Comparison of ENCODE assay signal across 29 mouse cellular contexts in the genomic region with DNA sequence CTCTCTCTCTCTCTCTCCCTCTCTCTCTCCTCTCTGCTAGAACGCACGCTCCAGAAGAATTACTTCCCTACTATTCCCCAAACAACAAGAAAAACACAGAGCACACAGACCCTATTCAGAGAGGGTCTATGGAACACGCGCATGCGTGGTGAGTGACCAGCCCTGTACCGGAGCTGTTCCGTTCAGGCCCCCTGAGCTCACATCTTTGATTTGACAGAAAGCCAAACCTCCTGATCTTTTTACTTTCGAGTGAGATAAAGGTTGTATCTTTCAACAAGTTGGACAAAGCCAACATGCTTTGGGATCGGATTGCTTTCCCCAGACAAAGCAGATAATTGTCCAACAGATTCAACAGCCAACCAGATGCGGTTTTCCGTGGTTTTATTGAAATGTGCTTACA.
DNase-seq lines count a peak whose midpoint lies in the region; ATAC-seq and TF ChIP-seq lines count a peak whose summit lies in the region.
"Had no signal": no experiment of that assay in that cellular context is flagged by ENCODE, and none has a peak within 500 bp of the region (broad histone marks: within the 10 kb centered on the region; RNA-seq: fewer than 3 reads in every experiment).

No protein-coding gene starts in this region.

- no peaks in the 10 kb centered on the region; the same call in 1 of the 2 replicates for H3K9me3 ChIP-seq in heart, embryonic 16.5 days (replicated peaks; ENCODE audit: control insufficient read depth, low read length)
- no peaks in the 10 kb centered on the region for H3K9me3 ChIP-seq in hindbrain, embryonic 10.5 days
- H3K9me3 ChIP-seq in hindbrain, embryonic 14.5 days (ENCODE audit: control insufficient read depth, low read length), result no peaks in the 10 kb centered on the region
- no peaks in the 10 kb centered on the region for H3K9me3 ChIP-seq in forebrain, embryonic 15.5 days
- H3K9me3 ChIP-seq: embryonic facial prominence, embryonic 12.5 days; forebrain, embryonic 10.5 days; forebrain, embryonic 13.5 days; hindbrain, embryonic 13.5 days had no signal

- 59% methylated on average over 11 of the region's 11 CpGs for WGBS in heart, embryonic 16.5 days
- 73% methylated on average over 11 of the region's 11 CpGs for WGBS in hindbrain, embryonic 10.5 days
- 84% methylated on average over 11 of the region's 11 CpGs for WGBS in hindbrain, embryonic 14.5 days
- WGBS in forebrain, embryonic 15.5 days, result 72% methylated on average over 11 of the region's 11 CpGs

- no peak for DNase-seq in gastrocnemius, adult 2 months
- DNase-seq in gastrocnemius, postnatal 10 days, result no peak
- no peak for DNase-seq in heart, postnatal 25 days (ENCODE audit: low spot score)
- no peak for DNase-seq in hindbrain, embryonic 10.5 days (ENCODE audit: low spot score)
- DNase-seq in hindbrain, embryonic 14.5 days (ENCODE audit: low spot score), result no peak
- DNase-seq: adrenal gland, postnatal 10 days; adrenal gland, postnatal 36 days; B cell, adult 2 months; cerebellum, adult 18-20 months; cerebellum, adult 9-10 months; cerebellum, postnatal 14 days; forebrain, postnatal 0 days; gastrocnemius, postnatal 36 days; heart, postnatal 14 days; kidney, adult 18-20 months; kidney, adult 9 months had no signal

- H3K27ac ChIP-seq in gastrocnemius, adult 2 months, result peak overlapping the region; percentile 48; the same call in 1 of the 2 replicates
- peak overlapping the region; percentile 7; the same call in 1 of the 2 replicates for H3K27ac ChIP-seq in heart, embryonic 16.5 days (ENCODE audit: low read length)
- H3K27ac ChIP-seq in hindbrain, embryonic 10.5 days, result peak overlapping the region; percentile 18; the same call in 1 of the 2 replicates
- H3K27ac ChIP-seq in hindbrain, embryonic 14.5 days, result no peak overlapping the region
- H3K27ac ChIP-seq in forebrain, embryonic 15.5 days (replicated peaks), result no peak overlapping the region
- H3K27ac ChIP-seq: forebrain, embryonic 10.5 days; forebrain, embryonic 13.5 days; hindbrain, embryonic 13.5 days; hindbrain, postnatal 0 days had no signal

- H3K4me3 ChIP-seq in gastrocnemius, adult 2 months, result no peak overlapping the region
- no peak overlapping the region for H3K4me3 ChIP-seq in heart, embryonic 16.5 days (ENCODE audit: low read length)
- H3K4me3 ChIP-seq in hindbrain, embryonic 10.5 days, result no peak overlapping the region
- H3K4me3 ChIP-seq in hindbrain, embryonic 14.5 days (replicated peaks; ENCODE audit: low read length), result no peak overlapping the region
- no peak overlapping the region for H3K4me3 ChIP-seq in forebrain, embryonic 15.5 days
- H3K4me3 ChIP-seq: embryonic facial prominence, embryonic 12.5 days; forebrain, embryonic 10.5 days; forebrain, embryonic 13.5 days; hindbrain, embryonic 13.5 days had no signal

- no peaks in the 10 kb centered on the region for H3K36me3 ChIP-seq in heart, embryonic 16.5 days (ENCODE audit: control insufficient read depth, insufficient read depth)
- no peaks in the 10 kb centered on the region for H3K36me3 ChIP-seq in hindbrain, embryonic 10.5 days
- no peaks in the 10 kb centered on the region for H3K36me3 ChIP-seq in hindbrain, embryonic 14.5 days (replicated peaks; ENCODE audit: control insufficient read depth, insufficient read depth)
- no peaks in the 10 kb centered on the region for H3K36me3 ChIP-seq in forebrain, embryonic 15.5 days
- H3K36me3 ChIP-seq: embryonic facial prominence, embryonic 12.5 days; forebrain, embryonic 10.5 days; G1E; hindbrain, embryonic 13.5 days had no signal

- H3K4me1 ChIP-seq in heart, embryonic 16.5 days (ENCODE audit: control insufficient read depth, insufficient read depth, low read length), result no peaks in the 10 kb centered on the region
- 0 out of 2 replicates have a peak, but pooled peaks cover 5% of the 10 kb centered on the region for H3K4me1 ChIP-seq in hindbrain, embryonic 10.5 days (replicated peaks)
- no peaks in the 10 kb centered on the region for H3K4me1 ChIP-seq in hindbrain, embryonic 14.5 days (replicated peaks; ENCODE audit: control insufficient read depth, insufficient read depth, low read length)
- no peaks in the 10 kb centered on the region for H3K4me1 ChIP-seq in forebrain, embryonic 15.5 days
- H3K4me1 ChIP-seq: forebrain, embryonic 10.5 days; forebrain, embryonic 13.5 days; hindbrain, embryonic 13.5 days had no signal

- 0 out of 2 replicates have a peak, but pooled peaks have one; percentile 55 for ATAC-seq in heart, embryonic 16.5 days (replicated peaks; ENCODE audit: extremely low read depth, insufficient read depth, low FRiP score)
- no peak for ATAC-seq in hindbrain, embryonic 14.5 days (ENCODE audit: low FRiP score)
- ATAC-seq in forebrain, embryonic 15.5 days (replicated peaks), result no peak
- ATAC-seq: forebrain, embryonic 13.5 days; forebrain, postnatal 0 days; hindbrain, postnatal 0 days; inflammation-experienced regulatory T-cells, adult 6 months; intestine, embryonic 16.5 days; Patski had no signal

- intact Hi-C loops in gastrocnemius, adult 2 months (cut with DNase I), result no loop called here
- intact Hi-C loops in heart, postnatal 25 days (cut with DNase I), result no loop called here

- TF ChIP-seq CTCF in gastrocnemius, adult 2 months (IDR thresholded peaks at IDR 0.05), result no peak

- no peak overlapping the region for H3K4me2 ChIP-seq in heart, embryonic 16.5 days (ENCODE audit: low read depth, low read length)
- H3K4me2 ChIP-seq in hindbrain, embryonic 14.5 days (replicated peaks), result no peak overlapping the region
- H3K4me2 ChIP-seq in forebrain, embryonic 15.5 days (replicated peaks), result no peak overlapping the region
- H3K4me2 ChIP-seq: embryonic facial prominence, embryonic 12.5 days; forebrain, embryonic 13.5 days; heart, embryonic 11.5 days; hindbrain, embryonic 13.5 days had no signal

- no peaks in the 10 kb centered on the region for H3K27me3 ChIP-seq in heart, embryonic 16.5 days (ENCODE audit: control insufficient read depth, insufficient read depth, low read length)
- no peaks in the 10 kb centered on the region for H3K27me3 ChIP-seq in hindbrain, embryonic 10.5 days (ENCODE audit: insufficient read depth, poor library complexity, severe bottlenecking)
- no peaks in the 10 kb centered on the region for H3K27me3 ChIP-seq in hindbrain, embryonic 14.5 days (ENCODE audit: control insufficient read depth, insufficient read depth, low read length)
- H3K27me3 ChIP-seq in forebrain, embryonic 15.5 days, result no peaks in the 10 kb centered on the region
- H3K27me3 ChIP-seq: CH12.LX; embryonic facial prominence, embryonic 12.5 days; forebrain, embryonic 13.5 days; hindbrain, embryonic 13.5 days had no signal

- no peak overlapping the region for H3K9ac ChIP-seq in heart, embryonic 16.5 days (ENCODE audit: low read length)
- H3K9ac ChIP-seq in hindbrain, embryonic 14.5 days, result no peak overlapping the region
- no peak overlapping the region for H3K9ac ChIP-seq in forebrain, embryonic 15.5 days (replicated peaks)
- H3K9ac ChIP-seq: embryonic facial prominence, embryonic 12.5 days; forebrain, embryonic 13.5 days; forebrain, postnatal 0 days; hindbrain, embryonic 13.5 days had no signal

Comparison
In these comparisons a context has a peak if more than half of its experiments do, and no peak if none do; other contexts are left out.
1. H3K27ac ChIP-seq: peak in gastrocnemius, adult 2 months (single experiment), heart, embryonic 16.5 days (single experiment) and hindbrain, embryonic 10.5 days (single experiment); none in hindbrain, embryonic 14.5 days (single experiment) and forebrain, embryonic 15.5 days (single experiment).